Mouse (Mus musculus) stomach, postnatal 0 days (tissue): Measurements from ENCODE around the gene Gm609. TPM values are rescaled to one million over a fixed set of nuclear protein-coding genes. Genes with fewer than 3 reads are reported as not detected.
"Not testable (repeated sequence)": the region's sequence is repeated elsewhere in the genome, so short reads cannot be mapped to it uniquely, and the experiment has no call there.

Experiments used
- ATAC-seq: fragments of 200-750 bp; cut with Nextera tagmentation; 2 replicates; pipeline ENCODE4 v1.8.0; 2017; ENCODE audit not compliant: low FRiP score, low TSS enrichment
- DNase-seq: peaks from one replicate; pipeline ENCODE4 v3.0.0-alpha.2; 2016; ENCODE audit warnings: low spot score
- H3K27ac ChIP-seq: fragments of 300-500 bp; sonication (generic); replicated peaks from 2 replicates; pipeline ENCODE4 v1.5.1; 2014; ENCODE audit warnings: mild to moderate bottlenecking, control low read depth
- H3K27me3 ChIP-seq: fragments of 300-500 bp; sonication (generic); 2 replicates; pipeline ENCODE4 v1.6.1; 2014; ENCODE audit warnings: low read length; ENCODE audit not compliant: control insufficient read depth, insufficient read depth
- H3K36me3 ChIP-seq: fragments of 300-500 bp; sonication (generic); 2 replicates; pipeline ENCODE4 v1.6.1; 2014; ENCODE audit warnings: low read length, mixed read lengths; ENCODE audit not compliant: control insufficient read depth, insufficient read depth
- H3K4me1 ChIP-seq: fragments of 300-500 bp; sonication (generic); replicated peaks from 2 replicates; pipeline ENCODE4 v1.6.1; 2014; ENCODE audit warnings: antibody characterized with exemption; ENCODE audit not compliant: control insufficient read depth, insufficient read depth
- H3K4me2 ChIP-seq: fragments of 300-500 bp; sonication (generic); replicated peaks from 2 replicates; pipeline ENCODE4 v1.6.1; 2014; ENCODE audit warnings: low read depth, mild to moderate bottlenecking, control low read depth, moderate library complexity
- H3K4me3 ChIP-seq: fragments of 300-500 bp; sonication (generic); 2 replicates; pipeline ENCODE4 v1.5.1; 2014; ENCODE audit warnings: low read depth, low read length, control low read depth
- H3K9ac ChIP-seq: fragments of 300-500 bp; sonication (generic); 2 replicates; pipeline ENCODE4 v1.6.1; 2014; ENCODE audit warnings: mild to moderate bottlenecking, low read length, control low read depth, mixed read lengths
- H3K9me3 ChIP-seq: fragments of 300-500 bp; sonication (generic); 2 replicates; pipeline ENCODE4 v1.6.1; 2016; ENCODE audit warnings: low read length; ENCODE audit not compliant: control insufficient read depth
- CTCF ChIP-seq: IDR thresholded peaks from 2 replicates; pipeline ENCODE4 v1.5.1; 2016; ENCODE audit warnings: antibody characterized with exemption, low read depth, mild to moderate bottlenecking, moderate library complexity
- EP300 ChIP-seq: optimal IDR thresholded peaks from 2 replicates; pipeline ENCODE3; 2016; ENCODE audit warnings: antibody characterized with exemption
- WGBS: fragments of 180-500 bp; shearing (Covaris S2); extraction: QIAGEN DNeasy Blood & Tissue Kit; methylation state at CpG from one replicate; pipeline ENCODE4 v1.1.7; 2014; 5-methylcytosine and 5-hydroxymethylcytosine counted together
- polyA plus RNA-seq: library from polyadenylated mRNA; unstranded; fragments of >200 nt; fragmentation: Nextera tagmentation; extraction: Ambion mirVana; gene quantifications from 2 replicates; pipeline ENCODE4 v1.2.1, GENCODE M21; 2015

Gm609 gene
- polyA plus RNA-seq, 1 experiment from 2014 or later: 0.27 TPM

- no peaks in the 10 kb centered on the region for H3K4me1 ChIP-seq
- WGBS: 66% methylated on average over 1 of the region's 1 CpGs
- no peak overlapping the region for H3K4me3 ChIP-seq
- H3K4me2 ChIP-seq: no peak overlapping the region
- no peak overlapping the region for H3K27ac ChIP-seq
- no peaks in the 10 kb centered on the region for H3K27me3 ChIP-seq
- DNase-seq (no peak), ATAC-seq (no peak)
- H3K9ac ChIP-seq: no peak overlapping the region
- no peaks in the 10 kb centered on the region for H3K36me3 ChIP-seq
- H3K9me3 ChIP-seq: no peaks in the 10 kb centered on the region
- TF ChIP-seq EP300 (no peak), CTCF (no peak)
Measured at GRCm38 (mm10) chr16:45495326-45495725, 2.6 kb upstream of the Gm609 start.

- no peak for TF ChIP-seq CTCF
- TF ChIP-seq EP300: no peak
- Histone ChIP-seq H3K27ac (no peak overlapping the region), H3K9me3 (no peaks in the 10 kb centered on the region), H3K27me3 (no peaks in the 10 kb centered on the region), H3K4me3 (no peak overlapping the region), H3K36me3 (no peaks in the 10 kb centered on the region), H3K4me1 (no peaks in the 10 kb centered on the region), H3K4me2 (no peak overlapping the region), H3K9ac (no peak overlapping the region)
- no peak for DNase-seq
- ATAC-seq: no peak
Measured at GRCm38 (mm10) chr16:45476991-45477390, 15.8 kb downstream of the Gm609 start.

GRCm38 (mm10) chr16:45471836-45472235 lies 20.9 kb downstream of the Gm609 start:
- H3K27ac ChIP-seq, H3K4me3 ChIP-seq, H3K9ac ChIP-seq, DNase-seq, H3K4me2 ChIP-seq, H3K27me3 ChIP-seq, H3K9me3 ChIP-seq, H3K4me1 ChIP-seq, H3K36me3 ChIP-seq, ATAC-seq: not testable (repeated sequence)
- 48% methylated on average over 3 of the region's 3 CpGs for WGBS

DNA sequence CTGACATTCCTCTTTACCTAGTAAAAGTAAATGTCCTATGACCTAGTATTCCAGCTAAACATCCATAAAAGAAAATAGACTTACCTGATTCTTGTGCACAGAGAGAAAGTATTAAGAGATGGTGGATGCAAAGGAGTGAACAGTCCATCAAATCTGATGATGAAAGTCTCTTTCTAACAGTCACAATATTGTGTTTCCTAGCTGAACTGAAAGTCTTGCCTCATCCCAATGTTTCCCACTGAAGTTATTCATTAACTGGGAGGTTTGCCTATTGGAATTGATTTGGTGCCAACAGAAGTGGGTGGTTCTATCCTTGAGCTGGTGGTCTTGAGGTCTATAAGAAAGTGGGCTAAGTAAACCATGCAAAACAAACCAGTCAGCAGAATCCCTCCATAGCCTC lies 38.0 kb downstream of the Gm609 start:
- no peak overlapping the region for H3K27ac ChIP-seq
- TF ChIP-seq CTCF (no peak), EP300 (no peak)
- ATAC-seq: no peak

GRCm38 (mm10) chr16:45437230-45437739 lies 55.5 kb downstream of the Gm609 start:
- DNase-seq: no peak
- H3K27me3 ChIP-seq: no peaks in the 10 kb centered on the region
- WGBS: 87% methylated on average over 1 of the region's 1 CpGs
- no peaks in the 10 kb centered on the region for H3K9me3 ChIP-seq
- TF ChIP-seq EP300 (no peak), CTCF (no peak)
- H3K4me1 ChIP-seq: no peaks in the 10 kb centered on the region
- no peak overlapping the region for H3K9ac ChIP-seq
- no peak for ATAC-seq
- no peak overlapping the region for H3K4me2 ChIP-seq
- H3K27ac ChIP-seq: no peak overlapping the region
- no peak overlapping the region for H3K4me3 ChIP-seq
- no peaks in the 10 kb centered on the region for H3K36me3 ChIP-seq

More for the DNA sequence above, 38.0 kb downstream of the Gm609 start:
- no peaks in the 10 kb centered on the region for H3K4me1 ChIP-seq
- no peak overlapping the region for H3K4me3 ChIP-seq
- H3K27me3 ChIP-seq: no peaks in the 10 kb centered on the region
- DNase-seq: no peak
- H3K4me2 ChIP-seq: no peak overlapping the region
- H3K9me3 ChIP-seq: no peaks in the 10 kb centered on the region
- H3K9ac ChIP-seq: no peak overlapping the region
- H3K36me3 ChIP-seq: no peaks in the 10 kb centered on the region

GRCm38 (mm10) chr16:45435591-45435990 lies 57.2 kb downstream of the Gm609 start:
- Histone ChIP-seq H3K4me1 (no peaks in the 10 kb centered on the region), H3K27me3 (no peaks in the 10 kb centered on the region), H3K36me3 (no peaks in the 10 kb centered on the region), H3K9ac (no peak overlapping the region), H3K4me3 (no peak overlapping the region), H3K27ac (no peak overlapping the region), H3K9me3 (no peaks in the 10 kb centered on the region), H3K4me2 (no peak overlapping the region)
- DNase-seq (no peak), ATAC-seq (no peak)
- TF ChIP-seq EP300 (no peak), CTCF (no peak)
